Mouse (Mus musculus) lung, embryonic 15.5 days (tissue): ENCODE measurements around the gene Trap1. TPM values are rescaled to one million over a fixed set of nuclear protein-coding genes. Genes with fewer than 3 reads are reported as not detected.

Experiments used
- ATAC-seq: fragments of 200-750 bp; cut with Nextera tagmentation; 2 replicates; pipeline ENCODE4 v1.8.0; 2017; ENCODE audit warnings: moderate number of reproducible peaks, borderline replicate concordance; ENCODE audit not compliant: low FRiP score, low TSS enrichment; ENCODE audit errors: extremely low read depth
- H3K27ac ChIP-seq: fragments of 300-500 bp; sonication (generic); 2 replicates; pipeline ENCODE4 v1.5.1; 2015; ENCODE audit warnings: moderate library complexity, mild to moderate bottlenecking, inconsistent platforms
- H3K27me3 ChIP-seq: fragments of 300-500 bp; sonication (generic); 2 replicates; pipeline ENCODE4 v1.6.1; 2015; ENCODE audit warnings: inconsistent platforms
- H3K36me3 ChIP-seq: fragments of 300-500 bp; sonication (generic); 2 replicates; pipeline ENCODE4 v1.6.1; 2015; ENCODE audit warnings: inconsistent platforms
- H3K4me1 ChIP-seq: fragments of 300-500 bp; sonication (generic); 2 replicates; pipeline ENCODE4 v1.6.1; 2015; ENCODE audit warnings: inconsistent platforms
- H3K4me2 ChIP-seq: fragments of 300-500 bp; sonication (generic); 2 replicates; pipeline ENCODE4 v1.6.1; 2015; ENCODE audit warnings: inconsistent platforms, mild to moderate bottlenecking, moderate library complexity
- H3K4me3 ChIP-seq: fragments of 300-500 bp; sonication (generic); 2 replicates; pipeline ENCODE4 v1.5.1; 2015; ENCODE audit warnings: mild to moderate bottlenecking, inconsistent platforms
- H3K9ac ChIP-seq: fragments of 300-500 bp; sonication (generic); 2 replicates; pipeline ENCODE4 v1.6.1; 2015; ENCODE audit warnings: inconsistent platforms
- H3K9me3 ChIP-seq: fragments of 300-500 bp; sonication (generic); 2 replicates; pipeline ENCODE4 v1.6.1; 2016; ENCODE audit warnings: inconsistent platforms
- WGBS: fragments of 180-500 bp; shearing (Covaris S2); methylation state at CpG from one replicate; pipeline ENCODE4 v1.1.7; 2015; 5-methylcytosine and 5-hydroxymethylcytosine counted together
- polyA plus RNA-seq: library from polyadenylated mRNA; unstranded; fragments of >200 nt; fragmentation: Nextera tagmentation; extraction: Ambion mirVana; gene quantifications from 2 replicates; pipeline ENCODE4 v1.2.1, GENCODE M21; 2015

Gene Trap1
- polyA plus RNA-seq, 1 experiment from 2014 or later, result 86.6 TPM

- no peak overlapping the region for H3K4me3 ChIP-seq
- ATAC-seq, result no peak
- H3K4me2 ChIP-seq, result no peak overlapping the region
- 55% methylated on average over 3 of the region's 3 CpGs for WGBS
- no peaks in the 10 kb centered on the region for H3K9me3 ChIP-seq
- H3K9ac ChIP-seq, result no peak overlapping the region
- H3K27ac ChIP-seq, result no peak overlapping the region
- no peaks in the 10 kb centered on the region for H3K36me3 ChIP-seq
- peaks cover 16% of the 10 kb centered on the region for H3K4me1 ChIP-seq
- H3K27me3 ChIP-seq, result no peaks in the 10 kb centered on the region
These were observed 2.8 kb downstream of the Trap1 start for GRCm38 (mm10) chr16:4074836-4075235.

GRCm38 (mm10) chr16:4074297-4074696 is 3.3 kb downstream of the Trap1 start:
- Histone ChIP-seq H3K9me3 (no peaks in the 10 kb centered on the region), H3K27me3 (no peaks in the 10 kb centered on the region), H3K27ac (no peak overlapping the region), H3K4me2 (no peak overlapping the region), H3K36me3 (no peaks in the 10 kb centered on the region), H3K4me1 (peaks cover 11% of the 10 kb centered on the region), H3K4me3 (no peak overlapping the region), H3K9ac (no peak overlapping the region)
- ATAC-seq, result no peak
- 58% methylated on average over 6 of the region's 6 CpGs for WGBS

GRCm38 (mm10) chr16:4068588-4068987 is 9.0 kb downstream of the Trap1 start:
- 0 out of 2 replicates have a peak, but pooled peaks have one; percentile 35 for ATAC-seq
- WGBS, result 52% methylated on average over 8 of the region's 8 CpGs
- no peak overlapping the region for H3K9ac ChIP-seq
- H3K36me3 ChIP-seq, result peaks cover 28% of the 10 kb centered on the region
- H3K9me3 ChIP-seq, result no peaks in the 10 kb centered on the region
- H3K4me1 ChIP-seq, result no peaks in the 10 kb centered on the region
- no peaks in the 10 kb centered on the region for H3K27me3 ChIP-seq
- no peak overlapping the region for H3K4me2 ChIP-seq
- H3K4me3 ChIP-seq, result no peak overlapping the region
- H3K27ac ChIP-seq, result no peak overlapping the region

- H3K27ac ChIP-seq, result no peak overlapping the region
- H3K4me3 ChIP-seq, result no peak overlapping the region
- no peak overlapping the region for H3K4me2 ChIP-seq
- 84% methylated on average over 4 of the region's 4 CpGs for WGBS
- H3K36me3 ChIP-seq, result peaks cover 59% of the 10 kb centered on the region
- ATAC-seq, result no peak
- H3K9me3 ChIP-seq, result no peaks in the 10 kb centered on the region
- H3K4me1 ChIP-seq, result no peaks in the 10 kb centered on the region
- H3K9ac ChIP-seq, result no peak overlapping the region
- H3K27me3 ChIP-seq, result no peaks in the 10 kb centered on the region
These were observed 12.7 kb downstream of the Trap1 start for GRCm38 (mm10) chr16:4064945-4065344.

GRCm38 (mm10) chr16:4053811-4054210 is 23.8 kb downstream of the Trap1 start:
- no peaks in the 10 kb centered on the region for H3K27me3 ChIP-seq
- peaks cover 77% of the 10 kb centered on the region for H3K36me3 ChIP-seq
- no peaks in the 10 kb centered on the region for H3K4me1 ChIP-seq
- ATAC-seq, result no peak
- no peak overlapping the region for H3K4me2 ChIP-seq
- H3K9ac ChIP-seq, result no peak overlapping the region
- 77% methylated on average over 3 of the region's 3 CpGs for WGBS
- no peak overlapping the region for H3K27ac ChIP-seq
- no peaks in the 10 kb centered on the region for H3K9me3 ChIP-seq
- H3K4me3 ChIP-seq, result no peak overlapping the region

- H3K4me1 ChIP-seq, result no peaks in the 10 kb centered on the region
- H3K27ac ChIP-seq, result no peak overlapping the region
- ATAC-seq, result no peak
- no peak overlapping the region for H3K4me3 ChIP-seq
- WGBS, result 98% methylated on average over 4 of the region's 4 CpGs
- H3K27me3 ChIP-seq, result no peaks in the 10 kb centered on the region
- H3K4me2 ChIP-seq, result no peak overlapping the region
- H3K9ac ChIP-seq, result no peak overlapping the region
- no peaks in the 10 kb centered on the region for H3K9me3 ChIP-seq
- H3K36me3 ChIP-seq, result peaks cover 74% of the 10 kb centered on the region
These were observed 25.0 kb downstream of the Trap1 start for GRCm38 (mm10) chr16:4052601-4053000.

GRCm38 (mm10) chr16:4045524-4045923 is 32.1 kb downstream of the Trap1 start:
- 87% methylated on average over 4 of the region's 4 CpGs for WGBS

GRCm38 (mm10) chr16:4044093-4044492 is 33.5 kb downstream of the Trap1 start:
- H3K36me3 ChIP-seq, result peaks cover 76% of the 10 kb centered on the region
- 97% methylated on average over 2 of the region's 2 CpGs for WGBS
- no peak for ATAC-seq

More at GRCm38 (mm10) chr16:4045524-4045923, 32.1 kb downstream of the Trap1 start:
- Histone ChIP-seq H3K27me3 (no peaks in the 10 kb centered on the region), H3K36me3 (peaks cover 78% of the 10 kb centered on the region), H3K9me3 (no peaks in the 10 kb centered on the region), H3K4me3 (no peak overlapping the region), H3K4me2 (no peak overlapping the region), H3K4me1 (no peaks in the 10 kb centered on the region), H3K27ac (no peak overlapping the region), H3K9ac (no peak overlapping the region)
- ATAC-seq, result no peak

GRCm38 (mm10) chr16:4041646-4042045 is 36.0 kb downstream of the Trap1 start:
- no peaks in the 10 kb centered on the region for H3K4me1 ChIP-seq
- H3K4me2 ChIP-seq, result no peak overlapping the region
- no peaks in the 10 kb centered on the region for H3K27me3 ChIP-seq
- H3K4me3 ChIP-seq, result no peak overlapping the region
- H3K36me3 ChIP-seq, result peaks cover 69% of the 10 kb centered on the region
- ATAC-seq, result no peak
- no peaks in the 10 kb centered on the region for H3K9me3 ChIP-seq
- no peak overlapping the region for H3K9ac ChIP-seq
- no peak overlapping the region for H3K27ac ChIP-seq
- WGBS, result 91% methylated on average over 4 of the region's 4 CpGs

More at GRCm38 (mm10) chr16:4044093-4044492, 33.5 kb downstream of the Trap1 start:
- Histone ChIP-seq H3K4me3 (no peak overlapping the region), H3K4me2 (no peak overlapping the region), H3K4me1 (no peaks in the 10 kb centered on the region), H3K9ac (no peak overlapping the region), H3K27me3 (no peaks in the 10 kb centered on the region), H3K27ac (no peak overlapping the region), H3K9me3 (no peaks in the 10 kb centered on the region)

GRCm38 (mm10) chr16:4040206-4040605 is 37.4 kb downstream of the Trap1 start:
- Histone ChIP-seq H3K9me3 (no peaks in the 10 kb centered on the region), H3K9ac (no peak overlapping the region), H3K36me3 (peaks cover 58% of the 10 kb centered on the region), H3K27me3 (no peaks in the 10 kb centered on the region), H3K4me2 (no peak overlapping the region), H3K4me3 (no peak overlapping the region), H3K4me1 (no peaks in the 10 kb centered on the region), H3K27ac (no peak overlapping the region)
- 85% methylated on average over 5 of the region's 5 CpGs for WGBS
- no peak for ATAC-seq

- Histone ChIP-seq H3K36me3 (peaks cover 39% of the 10 kb centered on the region), H3K27ac (no peak overlapping the region), H3K9ac (no peak overlapping the region), H3K4me1 (no peaks in the 10 kb centered on the region), H3K4me2 (no peak overlapping the region), H3K4me3 (no peak overlapping the region), H3K9me3 (no peaks in the 10 kb centered on the region), H3K27me3 (no peaks in the 10 kb centered on the region)
- WGBS, result 85% methylated on average over 7 of the region's 7 CpGs
- no peak for ATAC-seq
These were observed 39.9 kb downstream of the Trap1 start for GRCm38 (mm10) chr16:4037690-4038089.

- H3K4me3 ChIP-seq, result no peak within 1 kb of the TSS
- no peaks in the 10 kb centered on the region for H3K27me3 ChIP-seq
- no peak within 1 kb of the TSS for H3K27ac ChIP-seq
- H3K36me3 ChIP-seq, result peaks cover 33% of the 10 kb centered on the region
- H3K4me2 ChIP-seq, result no peak within 1 kb of the TSS
- H3K9ac ChIP-seq, result no peak within 1 kb of the TSS
- no peak for ATAC-seq
- 87% methylated on average over 5 of the region's 5 CpGs for WGBS
- H3K4me1 ChIP-seq, result no peaks in the 10 kb centered on the region
- H3K9me3 ChIP-seq, result no peaks in the 10 kb centered on the region
These were observed 40.8 kb downstream of the Trap1 start, which contains the start of gene Dnase1 for GRCm38 (mm10) chr16:4036807-4037206. Gene Dnase1 (plus strand): TSS chr16:4036942.

GRCm38 (mm10) chr16:4035575-4035974 is 42.1 kb downstream of the Trap1 start:
- H3K27me3 ChIP-seq, result no peaks in the 10 kb centered on the region
- no peaks in the 10 kb centered on the region for H3K9me3 ChIP-seq
- H3K27ac ChIP-seq, result no peak overlapping the region
- 80% methylated on average over 2 of the region's 2 CpGs for WGBS
- no peak overlapping the region for H3K4me2 ChIP-seq
- peaks cover 25% of the 10 kb centered on the region for H3K36me3 ChIP-seq
- no peak overlapping the region for H3K4me3 ChIP-seq
- no peaks in the 10 kb centered on the region for H3K4me1 ChIP-seq
- no peak overlapping the region for H3K9ac ChIP-seq
- ATAC-seq, result no peak
